Mouse (Mus musculus) ovary, postnatal 36 days (tissue): ENCODE measurements around the gene Dda1.
A peak's percentile ranks its signal among the peaks of the same experiment; 100 is the strongest.
"Not testable (repeated sequence)": the region's sequence is repeated elsewhere in the genome, so short reads cannot be mapped to it uniquely, and the experiment has no call there.

Experiments
- DNase-seq: peaks from one replicate; pipeline ENCODE4 v3.0.0; 2022; ENCODE audit warnings: low spot score, mixed read lengths

Dda1 gene

GRCm38 (mm10) chr8:71496481-71496880 lies 27.5 kb downstream of the Dda1 start:
- DNase-seq: peak; percentile 86

- DNase-seq: no peak
Observed at GRCm38 (mm10) chr8:71497077-71497645, 28.2 kb downstream of the Dda1 start.

GRCm38 (mm10) chr8:71497881-71498501 lies 29.0 kb downstream of the Dda1 start:
- peak; percentile 18 for DNase-seq

- no peak for DNase-seq
Observed at GRCm38 (mm10) chr8:71498816-71499690, 30.1 kb downstream of the Dda1 start.

GRCm38 (mm10) chr8:71504349-71504748 lies 35.4 kb downstream of the Dda1 start:
- no peak for DNase-seq

DNA sequence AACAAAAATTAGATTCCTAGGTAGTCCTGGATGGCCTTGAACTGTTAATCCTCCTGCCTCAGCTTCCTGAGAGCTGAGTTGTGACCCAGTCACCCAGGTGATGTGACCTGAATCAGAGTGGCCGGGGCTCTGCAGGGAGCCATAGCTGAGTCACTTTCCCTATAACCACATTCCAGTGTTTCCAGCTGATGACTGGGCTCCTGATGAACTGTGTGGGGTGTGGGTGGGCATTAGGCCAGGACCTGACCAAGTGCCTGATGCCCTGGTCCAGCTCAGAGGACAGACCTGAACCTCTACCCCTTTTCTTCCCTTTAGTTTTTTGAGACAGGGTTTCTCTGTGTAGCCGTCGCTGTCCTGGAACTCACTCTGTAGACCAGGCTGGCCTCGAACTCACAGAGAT lies 36.3 kb downstream of the Dda1 start:
- no peak for DNase-seq

- DNase-seq: peak; percentile 48
Observed at GRCm38 (mm10) chr8:71505979-71506378, 37.0 kb downstream of the Dda1 start.

GRCm38 (mm10) chr8:71507589-71508104 lies 38.6 kb downstream of the Dda1 start:
- DNase-seq: peak; percentile 82

DNA sequence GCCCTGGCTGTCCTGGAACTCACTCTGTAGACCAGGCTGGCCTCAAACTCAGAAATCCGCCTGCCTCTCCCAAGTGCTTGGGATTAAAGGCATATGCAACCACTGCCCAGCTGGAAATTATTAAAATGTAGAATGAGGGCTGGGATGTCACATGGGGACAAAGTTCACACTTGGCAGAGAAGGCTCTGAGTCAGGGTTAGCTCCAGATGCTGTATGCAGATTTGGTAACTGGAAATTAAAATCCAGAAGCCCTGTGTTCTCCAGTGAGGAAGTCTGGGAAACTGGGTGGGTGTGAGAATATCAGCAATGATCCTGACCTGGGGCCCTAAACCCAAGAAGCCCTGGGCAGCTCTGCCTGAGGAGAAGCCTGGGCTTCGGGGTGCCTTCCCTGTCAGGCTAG lies 40.3 kb downstream of the Dda1 start:
- DNase-seq: no peak

DNA sequence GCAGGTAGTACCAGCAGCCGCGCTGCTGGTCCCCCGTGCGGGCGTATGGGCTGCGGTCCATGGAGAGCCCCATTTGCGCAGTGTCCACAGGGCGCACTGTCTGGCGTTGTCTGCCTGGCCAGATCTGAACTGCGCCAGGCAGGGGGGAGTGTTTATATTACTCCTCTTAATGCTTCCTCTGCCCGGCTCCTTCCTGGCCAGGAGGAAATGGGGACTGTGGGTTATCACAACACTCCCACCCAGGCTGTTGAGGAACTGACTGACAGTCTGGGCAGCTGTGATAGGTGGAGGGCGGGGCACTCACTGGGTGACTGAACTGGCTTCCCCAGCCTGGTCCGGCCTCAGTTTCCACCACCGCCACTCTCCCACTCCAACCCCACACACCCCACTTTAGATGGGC lies 42.6 kb downstream of the Dda1 start, which contains the start of gene Plvap:
Gene Plvap, minus strand, starts transcription at position 109 of the 400 bp plus-strand sequence.
- no peak for DNase-seq

DNA sequence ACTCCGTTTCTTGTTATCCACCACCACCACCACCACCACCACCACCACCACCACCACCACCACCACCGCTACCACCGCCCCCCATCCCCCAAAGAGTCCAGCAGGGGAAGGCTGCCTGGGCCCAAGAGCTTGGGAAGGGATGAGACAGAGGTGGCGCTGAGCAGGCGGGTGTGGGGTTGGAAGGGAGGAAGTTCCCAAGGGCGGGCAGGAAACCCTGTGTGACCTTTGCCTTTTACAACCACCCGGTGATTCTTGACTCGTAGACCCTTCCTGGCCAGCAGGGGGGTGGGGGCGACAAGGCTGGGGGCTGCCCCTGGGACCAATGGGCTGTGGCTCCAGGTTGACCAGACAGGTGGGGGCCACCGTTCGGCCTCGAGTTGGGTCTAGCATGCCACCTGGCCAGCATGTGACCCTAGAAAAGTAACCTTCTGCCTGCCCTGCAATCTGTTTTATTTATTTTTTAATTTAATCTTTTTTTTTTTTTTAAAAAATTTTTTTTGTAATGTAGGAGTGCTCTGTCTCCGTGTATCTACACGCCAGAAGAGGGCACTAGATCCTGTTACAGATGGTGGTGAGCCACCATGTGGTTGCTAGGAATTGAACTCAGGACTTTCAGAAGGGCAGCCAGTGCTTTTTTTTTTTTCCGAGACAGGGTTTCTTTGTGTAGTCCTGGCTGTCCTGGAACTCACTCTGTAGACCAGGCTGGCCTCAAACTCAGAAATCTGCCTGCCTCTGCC lies 44.2 kb downstream of the Dda1 start:
- DNase-seq: no peak

GRCm38 (mm10) chr8:71515043-71515442 lies 46.0 kb downstream of the Dda1 start:
- DNase-seq: no peak

GRCm38 (mm10) chr8:71516786-71517185 lies 47.8 kb downstream of the Dda1 start:
- DNase-seq: no peak

- not testable (repeated sequence) for DNase-seq
Observed at GRCm38 (mm10) chr8:71519037-71519825, 50.2 kb downstream of the Dda1 start.

DNA sequence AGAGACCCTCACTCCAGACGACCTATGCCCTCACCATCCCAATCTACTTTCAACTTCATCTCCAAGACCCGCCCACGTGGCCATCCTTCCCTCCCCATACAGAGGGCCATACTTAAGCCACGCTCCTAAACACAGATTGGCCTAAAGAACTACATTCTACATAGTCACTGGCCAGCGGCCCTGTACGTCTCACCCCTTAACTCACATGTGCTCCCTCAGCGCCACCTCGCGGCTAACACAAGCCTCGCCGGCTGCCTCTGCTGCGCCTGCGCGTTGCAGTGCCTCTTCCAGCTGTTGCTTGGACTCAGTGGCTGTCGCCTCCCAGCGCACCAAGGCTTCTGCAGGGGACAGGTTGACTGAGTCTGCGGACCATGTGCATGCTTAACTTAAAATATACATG lies 52.6 kb downstream of the Dda1 start:
- DNase-seq: peak; percentile 96

DNA sequence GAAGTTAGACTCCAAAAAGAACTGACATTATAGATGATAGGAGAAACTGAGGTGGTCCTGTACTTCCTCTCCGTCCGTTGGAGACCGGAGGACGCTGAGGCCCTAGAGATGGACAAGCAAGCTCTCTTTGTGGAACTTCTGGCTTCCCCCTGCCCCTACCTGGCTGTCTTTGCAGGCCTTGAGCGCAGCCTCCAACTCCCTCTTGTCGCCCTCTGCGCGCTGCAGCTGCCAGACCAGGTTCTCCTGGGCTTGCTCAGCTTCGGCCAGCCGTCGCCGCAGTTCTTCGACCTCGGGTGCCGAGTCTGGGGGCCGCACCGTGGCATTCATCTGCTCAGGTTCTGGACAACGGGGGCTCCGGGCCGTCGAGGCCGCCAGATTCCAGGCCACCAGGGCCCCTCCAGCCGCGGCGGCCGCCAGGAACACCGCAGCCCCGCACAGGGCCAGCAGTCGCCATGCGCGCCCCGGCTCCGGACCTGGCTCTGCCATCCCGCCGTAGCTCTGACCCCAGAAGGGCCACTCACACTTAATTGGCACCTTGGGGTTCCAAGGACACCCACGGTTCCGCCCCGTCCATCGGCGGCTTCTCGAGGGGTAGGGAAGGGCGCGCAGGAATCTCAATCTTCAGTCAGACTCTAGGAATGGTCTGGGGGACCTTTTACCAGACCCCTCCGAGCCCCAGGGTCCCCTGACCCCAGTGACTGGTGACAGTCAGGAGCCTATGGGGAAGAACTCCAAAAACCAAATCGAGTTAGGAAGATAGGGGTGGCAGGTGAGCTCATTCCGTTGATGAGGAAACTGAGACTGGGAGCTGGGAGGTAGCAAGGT lies 56.4 kb downstream of the Dda1 start, which contains the start of gene Ccdc194:
Gene Ccdc194, minus strand, starts transcription at position 486 of the 825 bp plus-strand sequence.
- no peak for DNase-seq
